Mouse (Mus musculus): Measurements from ENCODE around the gene 2300009A05Rik.

2300009A05Rik gene

DNA sequence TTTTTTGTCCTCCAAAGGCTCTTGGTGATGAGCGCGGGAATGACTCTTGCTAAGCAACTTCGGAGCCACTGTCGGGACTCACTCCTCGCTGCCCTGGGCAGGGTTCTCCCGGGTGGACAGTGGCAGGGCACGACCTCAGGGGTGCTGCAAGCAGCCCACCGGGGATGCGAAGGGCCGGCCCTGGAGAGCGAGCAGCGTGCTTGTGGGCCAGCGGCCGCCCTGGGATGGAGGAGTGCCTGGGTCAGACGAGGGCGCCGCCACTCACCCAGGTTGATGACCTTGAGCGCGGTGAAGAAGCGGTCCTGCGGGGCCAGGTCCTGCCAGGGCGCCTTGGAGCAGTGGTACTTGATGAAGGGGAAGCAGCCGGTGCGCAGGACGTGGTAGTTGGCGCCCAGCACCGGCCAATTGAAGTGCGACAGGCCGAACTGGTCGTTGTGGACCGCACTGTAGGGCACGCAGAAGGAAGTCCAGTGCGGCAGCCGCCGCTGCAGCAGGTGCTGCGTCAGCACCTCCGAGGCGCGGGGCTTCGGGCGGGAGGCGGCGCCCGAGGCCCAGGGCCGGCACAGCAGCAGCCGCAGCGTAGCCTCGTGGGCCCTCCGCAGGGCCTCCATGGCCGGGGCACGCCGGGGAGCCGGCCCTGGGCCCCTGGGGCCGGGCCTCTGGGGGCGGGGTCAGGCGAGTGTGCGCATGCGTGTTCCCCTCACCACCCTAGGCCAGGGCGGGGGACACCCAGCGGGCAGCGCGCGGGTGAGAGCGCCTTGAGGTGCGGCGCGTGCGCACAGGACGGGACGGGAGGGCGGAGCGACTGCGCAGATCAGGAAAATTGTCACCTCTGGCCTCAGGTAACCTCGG is at the start of gene 2300009A05Rik:
Gene 2300009A05Rik, minus strand, starts transcription at position 636 of the 852 bp plus-strand sequence.
- peak; percentile 93 for DNase-seq (ENCODE audit: low spot score)

DNA sequence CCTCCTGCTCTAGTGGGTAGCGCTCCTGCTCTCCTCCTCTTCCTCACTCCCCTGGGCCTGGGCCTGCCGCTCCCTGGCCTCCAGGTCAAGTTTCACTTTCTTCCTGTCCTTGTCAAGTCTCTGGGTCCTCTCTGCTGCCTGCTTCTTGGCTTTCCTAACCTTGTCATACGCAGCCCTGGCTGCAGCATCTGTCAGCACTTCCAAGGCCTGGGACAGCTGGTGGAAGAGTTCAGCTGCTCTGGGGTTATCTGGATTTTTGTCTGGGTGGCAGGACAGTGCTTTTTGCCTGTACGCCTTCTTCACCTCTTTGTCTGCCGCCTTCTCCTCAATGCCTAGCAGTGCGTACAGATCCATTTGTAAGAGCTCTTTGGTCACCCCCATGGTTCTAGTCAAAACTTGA is 44.6 kb upstream of the 2300009A05Rik start:
- no peak for DNase-seq (ENCODE audit: low spot score)

- no peak for DNase-seq (ENCODE audit: low spot score)
Observed at GRCm38 (mm10) chr9:63430652-63431051, 31.6 kb upstream of the 2300009A05Rik start.

DNA sequence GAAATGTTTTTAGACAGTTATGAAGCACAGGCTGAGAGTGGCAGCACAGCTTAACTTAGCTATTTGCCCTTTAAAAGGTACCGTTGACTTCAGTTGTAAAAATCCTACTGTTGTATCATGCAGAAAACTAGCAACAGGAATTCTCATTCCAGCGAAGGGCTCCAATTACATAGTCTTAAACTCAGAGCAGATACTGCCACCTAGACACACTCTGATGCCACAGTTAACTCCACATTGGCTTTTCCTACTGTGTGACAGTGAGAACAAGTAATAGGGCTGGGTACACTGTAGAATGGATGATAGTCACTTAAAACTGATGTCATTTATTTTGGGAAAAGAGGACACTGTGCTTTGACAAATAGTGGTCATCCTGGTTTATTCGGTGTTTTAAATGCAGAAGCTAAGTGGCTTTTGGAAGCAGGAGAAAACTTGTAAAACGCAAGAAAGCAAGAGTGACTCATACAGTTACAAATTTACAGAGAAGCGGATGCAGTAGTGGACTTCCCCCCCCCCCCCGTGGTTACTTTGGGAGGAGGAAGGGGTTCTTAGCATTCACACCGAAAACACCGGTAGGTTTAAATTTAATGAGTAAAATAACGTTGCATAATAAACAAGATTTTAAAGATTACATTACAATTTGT is 22.2 kb upstream of the 2300009A05Rik start:
- DNase-seq (ENCODE audit: low spot score) = no peak

GRCm38 (mm10) chr9:63420396-63420795 is 21.4 kb upstream of the 2300009A05Rik start:
- no peak for DNase-seq (ENCODE audit: low spot score)

- DNase-seq (ENCODE audit: low spot score) = no peak
Observed at GRCm38 (mm10) chr9:63400176-63400575, 1.1 kb upstream of the 2300009A05Rik start.

DNA sequence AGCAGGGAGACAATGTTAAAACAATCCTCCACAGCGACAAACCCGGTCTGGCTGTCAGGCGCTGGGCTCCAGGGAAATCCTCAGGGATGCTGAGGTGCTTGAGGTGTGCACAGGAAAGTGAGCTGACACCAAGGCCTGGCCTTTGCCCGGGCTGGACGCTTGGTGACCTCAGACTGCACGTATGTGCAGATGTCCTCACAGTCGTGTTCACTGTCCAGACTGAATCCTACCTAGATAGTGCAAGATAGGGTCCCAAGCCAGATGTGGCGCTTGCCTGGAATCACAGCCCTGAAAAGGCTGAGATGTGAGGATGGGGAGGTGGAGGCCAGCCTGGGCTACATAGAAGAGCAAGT is 393 bp upstream of the 2300009A05Rik start:
- no peak for DNase-seq (ENCODE audit: low spot score)

DNA sequence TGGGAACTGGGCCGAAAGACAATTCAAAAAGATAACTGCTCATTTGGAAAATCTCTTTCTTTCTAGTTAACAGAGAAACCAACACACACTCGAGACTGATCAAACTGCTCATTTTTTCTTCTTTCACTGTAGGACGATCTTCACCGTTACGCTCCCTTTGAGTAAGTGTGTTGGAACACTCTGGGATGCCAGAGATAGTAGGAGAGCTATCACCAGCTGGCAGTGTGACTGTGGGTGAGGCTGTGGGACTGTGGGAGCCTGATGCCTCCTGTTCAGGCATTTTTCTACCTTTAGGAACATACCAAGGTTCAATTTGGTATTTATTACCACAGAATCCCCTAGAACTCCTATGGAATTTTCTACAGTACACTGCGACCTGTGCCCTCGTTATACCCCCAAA is 3.4 kb downstream of the 2300009A05Rik start:
- DNase-seq (ENCODE audit: low spot score) = no peak

GRCm38 (mm10) chr9:63391307-63391706 is 7.7 kb downstream of the 2300009A05Rik start:
- DNase-seq (ENCODE audit: low spot score) = no peak

GRCm38 (mm10) chr9:63382761-63383160 is 16.3 kb downstream of the 2300009A05Rik start:
- no peak for DNase-seq (ENCODE audit: low spot score)

DNA sequence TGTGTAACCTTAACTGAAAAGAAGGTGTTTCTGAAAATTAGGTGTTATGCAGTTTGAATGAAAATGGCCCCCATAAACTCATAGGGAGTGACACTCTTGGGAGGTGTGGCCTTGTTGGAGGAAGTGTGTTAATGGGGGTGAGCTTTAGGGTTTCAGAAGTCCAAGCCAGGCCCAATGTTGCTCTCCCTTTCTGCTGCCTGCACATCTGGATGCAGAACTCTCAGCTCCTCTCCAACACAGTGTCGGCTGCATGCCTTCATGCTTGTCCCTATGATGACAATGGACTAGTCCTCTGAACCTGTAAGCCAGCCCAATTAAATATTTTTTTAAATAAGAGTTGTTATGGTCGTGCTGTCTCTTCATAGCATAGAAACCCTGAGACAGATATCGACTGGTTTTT is 18.7 kb downstream of the 2300009A05Rik start:
- DNase-seq (ENCODE audit: low spot score) = no peak

DNA sequence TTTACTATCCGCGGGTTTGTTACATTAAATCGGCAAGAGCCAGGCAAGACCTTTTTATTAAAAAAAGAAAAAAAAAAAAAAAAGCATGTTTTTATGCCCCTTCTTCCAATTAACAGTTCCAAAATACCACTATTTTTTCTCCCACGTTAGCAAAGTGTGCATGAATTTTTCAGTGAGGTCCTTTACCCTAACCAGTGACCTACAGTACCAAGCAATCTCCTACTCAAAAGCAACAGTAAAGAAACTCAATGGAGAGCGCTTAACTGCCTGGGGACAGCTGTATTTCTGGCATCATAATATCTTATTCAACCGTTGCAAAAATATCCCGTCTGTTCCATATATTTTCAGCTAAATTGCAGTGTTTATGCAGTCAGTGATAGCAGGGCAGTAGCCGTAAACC is 20.9 kb downstream of the 2300009A05Rik start:
- DNase-seq (ENCODE audit: low spot score) = no peak

DNA sequence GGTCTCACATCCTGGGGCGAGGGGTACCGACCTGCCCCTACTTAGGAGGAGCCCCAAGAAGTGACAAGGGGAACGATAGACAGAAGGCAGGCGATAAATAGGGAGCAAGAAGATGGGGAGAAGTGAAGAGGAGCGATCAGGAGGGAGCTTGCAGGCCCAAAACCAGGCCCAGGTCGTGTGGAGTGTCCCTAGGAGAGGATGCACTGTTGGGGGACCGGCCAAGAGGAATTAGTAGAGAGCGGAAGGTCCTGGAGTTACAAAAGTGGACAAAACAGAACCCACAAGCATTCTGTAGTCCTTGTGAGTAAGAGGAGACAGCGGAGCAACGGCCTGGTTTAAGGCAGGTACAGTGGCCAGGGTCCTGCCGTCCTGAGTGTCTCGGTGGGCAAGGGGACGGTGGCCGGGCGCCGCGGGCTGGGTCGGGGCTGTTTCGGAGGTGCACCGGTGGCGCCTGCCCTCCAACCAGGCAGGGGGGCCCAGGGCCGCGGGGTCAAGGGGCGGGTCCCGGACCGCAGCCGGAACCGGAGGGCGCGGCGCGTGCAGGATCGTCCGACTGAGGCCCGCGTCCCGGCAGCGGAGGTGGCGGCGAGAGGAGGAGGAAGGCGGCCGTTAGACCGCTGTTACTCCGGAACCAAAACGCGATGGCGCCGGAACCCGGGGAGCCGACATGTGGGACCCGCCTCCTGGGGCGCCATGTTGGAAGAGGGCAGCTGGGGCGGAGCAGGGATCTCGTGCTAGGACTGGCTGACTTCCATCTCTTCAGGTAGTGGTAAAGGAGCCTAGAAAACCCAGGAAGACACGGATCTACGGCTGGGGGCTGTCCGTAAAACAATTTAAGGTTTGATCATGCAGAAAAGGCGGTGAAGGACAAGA is 21.5 kb downstream of the 2300009A05Rik start, which contains the start of gene Map2k5:
Gene Map2k5, minus strand, starts transcription at position 633 of the 873 bp plus-strand sequence.
- DNase-seq (ENCODE audit: low spot score) = peak; percentile 88

DNA sequence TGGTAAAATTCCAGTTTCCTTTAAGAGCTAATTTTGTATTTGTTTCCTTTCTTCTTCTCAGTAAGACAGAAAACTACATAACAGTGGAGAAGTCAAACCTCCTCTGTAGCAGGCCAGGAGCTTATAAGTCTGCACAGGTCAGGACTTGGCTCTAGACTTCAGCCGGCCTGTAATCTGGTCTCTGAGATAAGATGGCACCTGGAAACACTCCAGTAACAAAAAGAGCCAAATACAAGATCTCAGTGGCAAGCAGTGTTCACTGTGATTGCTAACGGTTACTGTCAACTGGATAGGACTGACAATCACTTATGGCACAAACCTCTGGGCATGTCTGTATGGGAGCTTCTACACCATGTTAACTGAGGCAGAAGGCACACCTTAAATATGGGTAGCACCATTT is 25.7 kb downstream of the 2300009A05Rik start:
- no peak for DNase-seq (ENCODE audit: low spot score)

- no peak for DNase-seq (ENCODE audit: low spot score)
Observed at GRCm38 (mm10) chr9:63372541-63372940, 26.5 kb downstream of the 2300009A05Rik start.

- no peak for DNase-seq (ENCODE audit: low spot score)
Observed at GRCm38 (mm10) chr9:63360410-63360809, 38.6 kb downstream of the 2300009A05Rik start.

DNA sequence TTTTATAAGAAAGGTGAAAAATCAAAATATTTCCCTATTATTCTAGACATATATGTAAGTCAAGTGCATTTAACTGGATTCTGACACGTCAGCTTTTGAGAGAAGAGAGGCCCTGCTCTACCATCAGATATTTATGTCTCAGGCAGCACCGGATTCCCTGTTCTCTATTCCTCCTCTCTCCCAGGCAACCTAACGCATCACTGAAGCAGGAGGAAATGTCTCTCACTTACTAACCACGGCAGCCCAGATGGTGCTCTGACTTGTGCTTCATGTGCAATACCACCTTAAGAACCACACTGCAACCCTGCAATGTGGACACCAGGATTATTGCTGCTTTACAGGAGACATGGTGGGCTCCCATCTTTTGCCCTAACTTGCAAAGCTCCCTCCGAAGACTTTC is 40.0 kb downstream of the 2300009A05Rik start:
- DNase-seq (ENCODE audit: low spot score) = no peak

GRCm38 (mm10) chr9:63356721-63357120 is 42.3 kb downstream of the 2300009A05Rik start:
- DNase-seq (ENCODE audit: low spot score) = no peak

GRCm38 (mm10) chr9:63356278-63356677 is 42.8 kb downstream of the 2300009A05Rik start:
- no peak for DNase-seq (ENCODE audit: low spot score)

DNA sequence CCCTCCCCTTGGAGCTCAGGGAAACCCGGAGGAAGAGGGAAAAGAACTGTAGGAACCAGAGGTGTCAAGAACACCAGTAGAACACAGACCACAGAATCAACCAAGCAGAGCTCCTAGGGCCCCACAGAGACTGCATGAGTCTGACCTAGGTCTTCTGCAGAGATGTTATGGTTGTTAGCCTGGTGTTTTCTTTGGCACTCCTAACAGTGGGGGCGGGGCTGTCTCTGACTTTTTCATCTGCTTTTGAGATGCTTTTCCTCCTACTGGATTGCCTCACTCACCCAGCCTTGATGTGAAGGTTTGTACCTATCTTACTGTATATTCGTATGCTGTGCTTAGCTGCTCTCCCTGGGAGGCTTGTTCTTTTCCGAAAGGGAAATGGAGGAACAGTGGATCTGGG is 44.9 kb downstream of the 2300009A05Rik start:
- no peak for DNase-seq (ENCODE audit: low spot score)

- no peak for DNase-seq (ENCODE audit: low spot score)
Observed at GRCm38 (mm10) chr9:63350030-63350429, 49.0 kb downstream of the 2300009A05Rik start.

DNA sequence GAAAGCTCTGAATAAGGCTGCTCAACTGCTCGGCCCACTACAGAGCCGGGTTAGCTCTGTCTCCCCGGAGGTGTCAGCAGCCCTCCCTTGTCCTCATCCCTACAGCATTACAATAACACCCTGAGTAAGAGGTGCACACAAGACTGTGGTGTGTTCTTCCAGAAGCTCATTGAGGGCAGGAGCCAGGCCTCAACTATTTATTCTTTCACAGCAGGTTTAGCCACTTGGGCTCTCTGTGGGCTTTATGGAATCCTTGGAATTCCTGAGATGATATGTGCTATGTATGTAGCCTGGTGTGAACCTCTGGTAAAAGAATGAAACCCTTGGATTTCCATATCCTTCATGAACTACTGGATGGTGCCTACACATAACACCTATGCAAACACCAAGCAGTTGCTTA is 49.8 kb downstream of the 2300009A05Rik start:
- DNase-seq (ENCODE audit: low spot score) = no peak

Measured in ovary, postnatal 10 days (tissue).